Mouse (Mus musculus): ENCODE data around the gene Dtx4. TPM values are rescaled to one million over a fixed set of nuclear protein-coding genes. Genes with fewer than 3 reads are reported as not detected.

Dtx4 gene
- total RNA-seq, 2 experiments from 2014 or later, result 36.0 to 36.3 TPM

DNA sequence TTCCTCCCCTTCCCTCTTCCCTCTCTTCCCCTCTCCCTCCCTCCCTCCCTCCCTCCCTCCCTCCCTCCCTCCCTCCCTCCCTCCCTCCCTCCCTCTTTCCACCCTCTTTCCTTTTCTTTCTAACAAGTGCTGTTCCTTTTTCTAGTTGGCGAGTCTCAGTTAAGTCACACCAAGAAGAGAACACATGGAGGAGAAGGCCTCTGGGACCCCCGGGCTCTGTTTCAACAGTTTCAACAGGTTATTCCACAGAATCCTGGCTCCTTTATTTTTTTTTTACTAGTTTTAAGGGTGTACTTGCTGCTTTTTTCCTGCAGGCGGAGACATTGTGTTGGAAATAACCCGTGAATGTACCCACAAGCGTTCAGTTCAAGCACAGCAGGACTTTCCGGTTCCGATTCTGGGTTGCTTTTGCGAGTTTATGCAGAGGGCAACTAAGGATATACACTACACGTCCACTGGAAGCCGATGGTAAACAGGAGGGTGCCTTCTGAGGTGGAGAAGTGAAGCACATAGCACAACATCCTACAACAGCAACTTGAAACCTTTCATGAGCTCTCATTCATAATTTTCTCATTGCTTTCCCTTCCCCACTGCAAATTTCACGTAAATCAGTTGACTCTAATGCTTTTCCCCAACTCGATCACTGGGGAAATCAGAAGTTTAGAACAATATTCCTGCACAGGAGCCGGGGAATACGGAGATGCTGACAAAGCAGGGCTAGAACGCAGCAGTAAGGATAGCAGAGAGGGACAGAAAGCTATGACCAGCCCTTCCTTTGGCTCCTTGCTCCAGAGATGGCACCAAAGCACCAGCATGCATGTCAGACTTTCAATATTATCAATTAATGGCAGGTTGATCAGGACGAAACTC is 16.7 kb upstream of the Dtx4 start:
- DNase-seq (ENCODE audit: extremely low spot score in 1 of 2, low spot score in 2 of 2), result peak; percentile 57 to 60
- intact Hi-C loops (cut with DNase I), result loop anchor here (1.0 to 5.0 kb wide), 5 partner anchors 74 to 1301 kb away; partner anchors contain the start of genes Lpxn, Olfr1499 and Zfp91
- peak; percentile 77 for TF ChIP-seq CTCF (IDR thresholded peaks at IDR 0.05)
- H3K27ac ChIP-seq, result peak overlapping the region; percentile 63
- H3K4me3 ChIP-seq, result peak overlapping the region; percentile 67

DNA sequence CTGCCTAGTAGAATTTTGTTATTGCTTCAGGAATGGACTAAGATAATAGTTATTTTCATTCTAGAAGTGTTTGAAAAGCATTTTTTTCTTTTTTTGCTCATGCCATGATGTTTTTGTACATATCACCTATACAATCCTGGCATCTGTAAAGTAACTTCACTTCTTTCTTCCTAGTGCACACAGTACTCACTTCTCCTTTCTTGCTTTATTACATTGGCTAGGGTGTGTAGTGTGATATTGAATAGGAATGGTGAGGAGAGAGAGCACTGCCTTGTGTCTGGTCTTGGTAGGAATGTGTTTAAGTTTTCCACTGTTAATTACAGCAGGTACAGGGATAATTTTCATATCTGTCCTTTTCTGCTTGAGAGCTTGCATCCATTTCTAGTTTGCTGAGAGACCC is 13.4 kb upstream of the Dtx4 start:
- no peak for DNase-seq (ENCODE audit: extremely low spot score in 1 of 2, low spot score in 2 of 2)
- no peak for TF ChIP-seq CTCF (IDR thresholded peaks at IDR 0.05)
- Histone ChIP-seq H3K27ac (no peak overlapping the region), H3K4me3 (no peak overlapping the region)
- intact Hi-C loops (cut with DNase I), result loop anchor here (5.0 kb wide), 3 partner anchors 283 to 1038 kb away; partner anchors contain the start of genes Lpxn and Zfp91

DNA sequence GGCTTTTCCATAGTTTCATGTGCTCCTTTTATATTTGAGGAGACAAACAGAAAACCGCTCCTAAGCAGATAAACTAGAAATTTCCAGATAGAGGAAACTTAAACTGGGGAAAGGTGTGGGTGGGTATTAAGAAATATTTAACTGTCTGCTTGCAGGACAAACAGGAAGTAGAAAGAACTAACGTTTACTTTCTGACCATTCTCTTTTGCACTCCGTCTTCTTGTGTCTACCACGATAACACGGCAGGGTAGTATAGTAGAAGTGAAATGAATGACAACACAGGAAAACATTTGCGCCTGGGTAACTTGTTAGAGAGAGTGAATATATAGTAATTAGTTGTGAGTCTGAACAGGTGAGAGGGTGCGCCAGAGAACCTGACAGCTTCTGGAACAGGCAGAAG is 1.5 kb upstream of the Dtx4 start:
- intact Hi-C loops (cut with DNase I), result loop anchor here (5.0 kb wide), 5 partner anchors 35 to 495 kb away; partner anchors contain the start of genes Lpxn and Zfp91
- H3K4me3 ChIP-seq, result no peak overlapping the region
- TF ChIP-seq CTCF (IDR thresholded peaks at IDR 0.05), result no peak
- no peak overlapping the region for H3K27ac ChIP-seq
- DNase-seq (ENCODE audit: extremely low spot score in 1 of 2, low spot score in 2 of 2), result no peak

DNA sequence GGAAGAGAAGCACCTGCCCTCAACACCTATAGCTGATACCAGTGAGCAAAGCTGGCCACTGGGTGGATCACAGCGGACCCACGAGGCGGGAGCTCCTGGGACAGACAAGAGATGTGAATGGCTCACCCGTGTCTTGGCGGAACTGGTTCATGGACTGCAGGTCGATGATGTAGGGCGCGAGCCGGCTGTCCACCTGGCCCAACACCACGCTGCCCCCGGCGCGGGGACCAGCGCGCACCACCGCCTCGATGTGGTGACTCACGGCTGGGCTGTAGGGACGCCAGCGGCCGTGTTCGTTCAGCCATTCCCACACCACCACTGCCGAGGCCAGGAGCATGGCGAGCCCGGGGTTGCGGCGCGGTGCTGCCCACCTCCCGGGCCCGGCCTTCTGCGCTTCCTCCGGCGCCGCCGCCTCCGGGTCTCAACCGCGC is 358 bp downstream of the Dtx4 start:
- peak overlapping the region; percentile 96 for H3K27ac ChIP-seq
- no peak for TF ChIP-seq CTCF (IDR thresholded peaks at IDR 0.05)
- peak overlapping the region; percentile 82 for H3K4me3 ChIP-seq
- intact Hi-C loops (cut with DNase I), result loop anchor here (5.0 kb wide), 5 partner anchors 34 to 494 kb away; partner anchors contain the start of genes Lpxn and Zfp91
- peak; percentile 51 to 58 for DNase-seq (ENCODE audit: extremely low spot score in 1 of 2, low spot score in 2 of 2)

DNA sequence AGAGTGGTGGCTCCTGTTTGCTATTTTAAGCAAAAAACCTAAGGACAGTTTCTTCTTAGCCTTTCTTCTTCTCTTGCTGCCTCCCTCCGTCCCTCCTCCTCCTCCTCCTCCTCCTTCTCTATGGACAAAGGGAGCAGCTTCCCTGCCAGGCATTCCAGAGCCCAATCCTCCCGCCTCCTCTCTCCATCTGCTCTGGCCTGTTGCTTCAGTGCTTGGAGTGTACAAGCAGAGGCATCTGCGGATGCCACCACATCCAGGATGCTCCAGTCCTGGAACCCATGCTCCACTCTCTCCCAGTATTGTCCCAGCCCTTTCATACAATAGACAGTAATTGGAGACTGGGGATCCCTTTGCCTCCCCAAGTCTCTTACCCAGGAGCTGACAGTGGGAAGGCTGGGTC is 1.1 kb downstream of the Dtx4 start:
- peak; percentile 61 to 77 for DNase-seq (ENCODE audit: extremely low spot score in 1 of 2, low spot score in 2 of 2)
- intact Hi-C loops (cut with DNase I), result loop anchor here (5.0 kb wide), 5 partner anchors 33 to 493 kb away; partner anchors contain the start of genes Lpxn and Zfp91
- Histone ChIP-seq H3K27ac (peak overlapping the region; percentile 96), H3K4me3 (peak overlapping the region; percentile 82)
- no peak for TF ChIP-seq CTCF (IDR thresholded peaks at IDR 0.05)

DNA sequence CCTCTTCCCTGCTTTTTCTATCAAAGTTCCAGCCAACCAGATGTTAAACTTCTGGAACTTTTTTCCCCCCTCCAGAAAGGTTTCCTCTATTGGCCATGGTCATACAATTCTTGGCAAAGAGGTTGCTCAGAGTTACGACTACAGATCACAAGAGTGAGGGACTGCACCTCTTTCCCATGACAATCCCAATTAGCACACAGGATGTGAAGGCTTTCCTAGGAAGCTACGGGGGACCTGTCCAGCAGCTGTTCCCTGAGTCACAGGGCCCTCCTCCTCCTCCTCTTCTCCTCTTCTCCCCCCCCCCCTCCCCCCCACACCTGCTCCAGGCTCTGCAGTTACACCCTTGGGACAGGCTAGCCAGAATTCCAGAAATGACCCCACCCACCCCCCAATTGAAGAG is 1.8 kb downstream of the Dtx4 start:
- no peak for DNase-seq (ENCODE audit: extremely low spot score in 1 of 2, low spot score in 2 of 2)
- no peak for TF ChIP-seq CTCF (IDR thresholded peaks at IDR 0.05)
- H3K27ac ChIP-seq, result peak overlapping the region; percentile 96
- H3K4me3 ChIP-seq, result peak overlapping the region; percentile 82
- intact Hi-C loops (cut with DNase I), result no loop called here

DNA sequence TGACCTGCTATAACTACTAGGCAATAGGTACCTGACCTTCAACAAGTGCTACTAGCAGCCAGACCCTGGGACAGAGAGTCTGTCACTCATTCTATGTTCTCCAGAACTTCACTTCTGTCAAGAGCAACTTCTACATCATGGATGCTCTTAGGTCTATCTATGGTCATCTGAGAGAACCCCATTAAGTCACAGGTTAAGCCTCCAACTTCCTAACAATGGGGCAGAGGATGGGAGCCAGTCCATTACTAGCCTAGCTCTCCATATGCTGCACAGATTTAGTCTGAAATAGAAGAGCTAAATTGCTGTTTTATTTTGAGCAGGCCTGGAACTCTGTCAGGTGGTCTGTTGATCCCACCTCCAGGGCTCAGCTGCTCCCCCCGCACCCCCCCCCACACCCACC is 2.3 kb downstream of the Dtx4 start:
- no peak for DNase-seq (ENCODE audit: extremely low spot score in 1 of 2, low spot score in 2 of 2)
- peak overlapping the region; percentile 82 for H3K4me3 ChIP-seq
- peak overlapping the region; percentile 65; the same call in 1 of the 2 replicates for H3K27ac ChIP-seq
- no peak for TF ChIP-seq CTCF (IDR thresholded peaks at IDR 0.05)
- intact Hi-C loops (cut with DNase I), result no loop called here

DNA sequence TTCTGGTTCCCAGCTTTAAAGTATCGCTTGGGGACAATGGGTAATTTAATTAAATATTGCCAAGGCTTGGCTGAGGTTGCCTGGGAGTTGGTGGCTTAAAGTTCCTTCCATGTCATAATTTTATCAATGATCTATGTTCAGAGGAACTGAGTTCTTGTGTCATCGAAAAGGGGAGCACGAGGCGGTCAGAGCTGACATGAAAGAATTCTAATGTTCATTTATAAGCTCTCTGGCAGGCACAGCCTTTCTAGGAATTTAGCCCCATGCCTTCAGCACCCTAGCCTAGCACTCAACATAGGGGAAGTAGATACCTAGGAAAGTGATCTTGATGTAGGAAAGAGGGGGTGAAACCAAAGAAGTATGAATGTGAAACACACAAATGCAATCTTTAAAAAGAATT is 2.9 kb downstream of the Dtx4 start:
- peak overlapping the region; percentile 9; the same call in 1 of the 2 replicates for H3K27ac ChIP-seq
- intact Hi-C loops (cut with DNase I), result no loop called here
- H3K4me3 ChIP-seq, result peak overlapping the region; percentile 82
- DNase-seq (ENCODE audit: extremely low spot score in 1 of 2, low spot score in 2 of 2), result no peak
- TF ChIP-seq CTCF (IDR thresholded peaks at IDR 0.05), result no peak

DNA sequence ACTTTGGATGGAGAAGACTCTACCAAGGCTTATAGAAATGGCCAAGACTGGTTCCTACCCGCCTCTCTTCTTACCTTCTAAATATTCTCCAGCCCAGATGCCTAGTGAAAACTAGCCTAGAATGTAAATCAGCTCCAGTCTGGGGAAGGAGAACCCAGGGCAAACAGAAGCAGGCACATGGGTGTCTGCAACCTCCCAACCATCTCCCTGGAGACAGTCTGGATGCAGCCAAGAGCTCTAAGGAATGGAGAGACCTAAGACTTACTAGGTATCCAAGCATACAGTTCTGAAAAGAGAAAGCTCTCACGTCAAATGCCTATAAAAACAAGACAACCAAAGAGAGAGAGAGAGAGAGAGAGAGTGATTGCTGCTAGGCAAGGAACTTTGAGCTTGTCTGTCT is 3.3 kb downstream of the Dtx4 start:
- intact Hi-C loops (cut with DNase I), result no loop called here
- peak in 1 of 2 experiments; percentile 17 for DNase-seq (ENCODE audit: extremely low spot score in 1 of 2, low spot score in 2 of 2)
- H3K4me3 ChIP-seq, result peak overlapping the region; percentile 6; the same call in 1 of the 2 replicates
- TF ChIP-seq CTCF (IDR thresholded peaks at IDR 0.05), result no peak
- peak overlapping the region; percentile 9; the same call in 1 of the 2 replicates for H3K27ac ChIP-seq

DNA sequence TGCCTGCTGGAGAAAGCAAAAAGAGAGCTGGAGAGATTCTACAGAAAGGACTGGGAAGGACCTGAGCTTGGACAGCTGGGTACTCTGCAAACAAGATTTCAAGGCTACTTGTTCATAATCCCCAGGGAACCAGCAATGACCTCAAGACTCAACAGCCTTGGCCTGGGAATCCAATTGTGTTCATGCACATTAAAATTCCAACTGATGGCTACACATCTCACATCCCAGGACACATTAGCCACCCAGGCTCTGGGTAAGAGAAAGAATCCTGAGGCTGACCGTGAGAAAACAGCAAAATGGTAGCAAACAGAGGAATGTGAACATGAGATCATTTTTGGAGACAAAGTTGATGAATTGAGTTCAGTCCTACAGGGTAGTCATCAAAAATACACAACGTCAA is 5.0 kb downstream of the Dtx4 start:
- intact Hi-C loops (cut with DNase I), result no loop called here
- no peak for TF ChIP-seq CTCF (IDR thresholded peaks at IDR 0.05)
- no peak overlapping the region for H3K27ac ChIP-seq

DNA sequence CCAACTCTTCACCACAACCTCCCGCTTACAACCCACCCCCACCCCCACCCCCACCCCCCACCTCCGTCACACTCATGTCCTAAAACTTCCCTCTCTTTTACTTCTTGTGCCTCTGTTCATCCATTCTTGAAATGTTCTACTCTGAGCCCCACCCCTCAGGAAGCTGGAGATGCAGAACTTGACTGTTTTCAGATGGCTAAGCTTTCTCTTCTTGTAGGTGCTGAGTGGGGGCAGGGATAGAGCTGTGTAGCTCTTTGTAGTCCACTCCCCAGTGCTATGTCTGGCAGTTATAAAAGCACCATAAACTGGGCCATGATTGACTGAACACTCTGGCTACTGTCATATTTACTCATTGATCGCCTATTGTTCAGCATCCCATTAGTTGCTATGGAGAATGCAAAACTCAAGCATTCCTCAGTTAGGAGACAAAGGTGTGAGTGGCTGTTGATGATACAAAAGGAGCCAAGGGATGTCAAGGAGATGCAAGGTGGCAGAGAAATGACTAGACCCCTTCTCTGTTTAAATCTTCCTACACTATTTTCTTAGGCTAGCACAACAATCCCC is 6.2 kb downstream of the Dtx4 start:
- TF ChIP-seq CTCF (IDR thresholded peaks at IDR 0.05), result no peak
- no peak for DNase-seq (ENCODE audit: extremely low spot score in 1 of 2, low spot score in 2 of 2)
- Histone ChIP-seq H3K27ac (no peak overlapping the region), H3K4me3 (no peak overlapping the region)
- intact Hi-C loops (cut with DNase I), result no loop called here

More for the DNA sequence above, 5.0 kb downstream of the Dtx4 start:
- no peak overlapping the region for H3K4me3 ChIP-seq
- no peak for DNase-seq (ENCODE audit: extremely low spot score in 1 of 2, low spot score in 2 of 2)

DNA sequence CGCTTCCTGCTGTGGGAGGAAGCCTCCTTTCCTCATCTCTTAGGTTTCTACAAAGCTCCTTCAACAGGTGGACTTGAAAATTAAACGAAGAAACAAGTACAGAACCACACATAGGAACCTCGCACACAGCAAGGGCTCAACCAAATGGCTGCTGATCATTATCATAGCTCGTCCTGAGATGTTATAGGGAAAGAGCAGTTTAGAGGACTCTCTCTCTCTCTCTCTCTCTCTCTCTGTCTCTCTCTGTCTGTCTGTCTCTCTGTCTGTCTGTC is 7.1 kb downstream of the Dtx4 start:
- Histone ChIP-seq H3K4me3 (no peak overlapping the region), H3K27ac (no peak overlapping the region)
- TF ChIP-seq CTCF (IDR thresholded peaks at IDR 0.05), result no peak

More for the DNA sequence above, 7.1 kb downstream of the Dtx4 start:
- DNase-seq (ENCODE audit: extremely low spot score in 1 of 2, low spot score in 2 of 2), result no peak
- intact Hi-C loops (cut with DNase I), result no loop called here
